Mouse (Mus musculus): Measurements from ENCODE around the gene Pld2. TPM values are rescaled to one million over a fixed set of nuclear protein-coding genes. Genes with fewer than 3 reads are reported as not detected.

Gene Pld2
- polyA plus RNA-seq, 1 experiment from 2014 or later: 1.6 TPM

GRCm38 (mm10) chr11:70577201-70577600 is 37.3 kb downstream of the Pld2 start:
- no peak for ATAC-seq
- Histone ChIP-seq H3K27ac (ENCODE audit: low read depth) (no peak overlapping the region), H3K27me3 (ENCODE audit: insufficient read depth, low read length) (no peaks in the 10 kb centered on the region), H3K4me2 (ENCODE audit: low read depth, low read length) (no peak overlapping the region), H3K4me3 (ENCODE audit: low read depth, low read length) (no peak overlapping the region), H3K9ac (replicated peaks) (no peak overlapping the region), H3K4me1 (ENCODE audit: insufficient read depth) (peaks cover 39% of the 10 kb centered on the region), H3K9me3 (ENCODE audit: low read length) (no peaks in the 10 kb centered on the region), H3K36me3 (replicated peaks; ENCODE audit: insufficient read depth, low read length) (no peaks in the 10 kb centered on the region)
- WGBS (ENCODE audit: insufficient replicate concordance): 59% methylated on average over 3 of the region's 3 CpGs
- DNase-seq: no peak
- TF ChIP-seq EP300 (IDR thresholded peaks at IDR 0.05; ENCODE audit: low read depth) (no peak), CTCF (IDR thresholded peaks at IDR 0.05; ENCODE audit: low read depth) (no peak)

GRCm38 (mm10) chr11:70578962-70579361 is 39.1 kb downstream of the Pld2 start:
- no peak overlapping the region for H3K4me2 ChIP-seq (ENCODE audit: low read depth, low read length)
- TF ChIP-seq CTCF (IDR thresholded peaks at IDR 0.05; ENCODE audit: low read depth): no peak
- H3K9ac ChIP-seq (replicated peaks): no peak overlapping the region
- peaks cover 45% of the 10 kb centered on the region for H3K4me1 ChIP-seq (ENCODE audit: insufficient read depth)
- WGBS (ENCODE audit: insufficient replicate concordance): 79% methylated on average over 6 of the region's 6 CpGs
- H3K36me3 ChIP-seq (replicated peaks; ENCODE audit: insufficient read depth, low read length): no peaks in the 10 kb centered on the region
- no peaks in the 10 kb centered on the region for H3K27me3 ChIP-seq (ENCODE audit: insufficient read depth, low read length)
- no peak overlapping the region for H3K27ac ChIP-seq (ENCODE audit: low read depth)
- H3K4me3 ChIP-seq (ENCODE audit: low read depth, low read length): no peak overlapping the region
- no peaks in the 10 kb centered on the region for H3K9me3 ChIP-seq (ENCODE audit: low read length)
- no peak for ATAC-seq
- no peak for DNase-seq

- Histone ChIP-seq H3K27me3 (ENCODE audit: insufficient read depth, low read length) (no peaks in the 10 kb centered on the region), H3K36me3 (replicated peaks; ENCODE audit: insufficient read depth, low read length) (no peaks in the 10 kb centered on the region), H3K9me3 (ENCODE audit: low read length) (no peaks in the 10 kb centered on the region), H3K4me3 (ENCODE audit: low read depth, low read length) (no peak overlapping the region), H3K4me2 (ENCODE audit: low read depth, low read length) (no peak overlapping the region), H3K4me1 (ENCODE audit: insufficient read depth) (peaks cover 45% of the 10 kb centered on the region), H3K27ac (ENCODE audit: low read depth) (peak overlapping the region; percentile 17), H3K9ac (replicated peaks) (0 out of 2 replicates have a peak overlapping the region, but pooled peaks have one; percentile 5)
- TF ChIP-seq EP300 (IDR thresholded peaks at IDR 0.05; ENCODE audit: low read depth) (no peak), CTCF (IDR thresholded peaks at IDR 0.05; ENCODE audit: low read depth) (no peak)
- DNase-seq (no peak), ATAC-seq (no peak)
- WGBS (ENCODE audit: insufficient replicate concordance): 60% methylated on average over 9 of the region's 9 CpGs
Measured at GRCm38 (mm10) chr11:70579710-70580357, 40.0 kb downstream of the Pld2 start.

- Histone ChIP-seq H3K9ac (replicated peaks) (0 out of 2 replicates have a peak overlapping the region, but pooled peaks have one; percentile 5), H3K4me2 (ENCODE audit: low read depth, low read length) (no peak overlapping the region), H3K36me3 (replicated peaks; ENCODE audit: insufficient read depth, low read length) (no peaks in the 10 kb centered on the region), H3K27ac (ENCODE audit: low read depth) (peak overlapping the region; percentile 17), H3K4me3 (ENCODE audit: low read depth, low read length) (no peak overlapping the region), H3K4me1 (ENCODE audit: insufficient read depth) (peaks cover 47% of the 10 kb centered on the region), H3K27me3 (ENCODE audit: insufficient read depth, low read length) (no peaks in the 10 kb centered on the region), H3K9me3 (ENCODE audit: low read length) (no peaks in the 10 kb centered on the region)
- DNase-seq: no peak
- 35% methylated on average over 5 of the region's 5 CpGs for WGBS (ENCODE audit: insufficient replicate concordance)
- peak; percentile 62; the same call in 1 of the 2 replicates for ATAC-seq
- no peak for TF ChIP-seq CTCF (IDR thresholded peaks at IDR 0.05; ENCODE audit: low read depth)
Measured at GRCm38 (mm10) chr11:70580358-70580720, 40.5 kb downstream of the Pld2 start.

GRCm38 (mm10) chr11:70580921-70581320 is 41.1 kb downstream of the Pld2 start:
- H3K9me3 ChIP-seq (ENCODE audit: low read length): no peaks in the 10 kb centered on the region
- H3K9ac ChIP-seq (replicated peaks): no peak overlapping the region
- H3K27me3 ChIP-seq (ENCODE audit: insufficient read depth, low read length): no peaks in the 10 kb centered on the region
- H3K27ac ChIP-seq (ENCODE audit: low read depth): 0 out of 2 replicates have a peak overlapping the region, but pooled peaks have one; percentile 17
- TF ChIP-seq EP300 (IDR thresholded peaks at IDR 0.05; ENCODE audit: low read depth) (no peak), CTCF (IDR thresholded peaks at IDR 0.05; ENCODE audit: low read depth) (no peak)
- DNase-seq (no peak), ATAC-seq (no peak)
- H3K4me1 ChIP-seq (ENCODE audit: insufficient read depth): peaks cover 50% of the 10 kb centered on the region
- 57% methylated on average over 3 of the region's 3 CpGs for WGBS (ENCODE audit: insufficient replicate concordance)
- no peak overlapping the region for H3K4me3 ChIP-seq (ENCODE audit: low read depth, low read length)
- H3K36me3 ChIP-seq (replicated peaks; ENCODE audit: insufficient read depth, low read length): no peaks in the 10 kb centered on the region
- H3K4me2 ChIP-seq (ENCODE audit: low read depth, low read length): no peak overlapping the region

GRCm38 (mm10) chr11:70582196-70582595 is 42.3 kb downstream of the Pld2 start:
- no peaks in the 10 kb centered on the region for H3K27me3 ChIP-seq (ENCODE audit: insufficient read depth, low read length)
- peaks cover 52% of the 10 kb centered on the region for H3K4me1 ChIP-seq (ENCODE audit: insufficient read depth)
- DNase-seq (no peak), ATAC-seq (no peak)
- no peak overlapping the region for H3K27ac ChIP-seq (ENCODE audit: low read depth)
- no peak overlapping the region for H3K4me3 ChIP-seq (ENCODE audit: low read depth, low read length)
- 66% methylated on average over 3 of the region's 3 CpGs for WGBS (ENCODE audit: insufficient replicate concordance)
- no peaks in the 10 kb centered on the region for H3K9me3 ChIP-seq (ENCODE audit: low read length)
- no peaks in the 10 kb centered on the region for H3K36me3 ChIP-seq (replicated peaks; ENCODE audit: insufficient read depth, low read length)
- TF ChIP-seq EP300 (IDR thresholded peaks at IDR 0.05; ENCODE audit: low read depth) (no peak), CTCF (IDR thresholded peaks at IDR 0.05; ENCODE audit: low read depth) (no peak)
- no peak overlapping the region for H3K4me2 ChIP-seq (ENCODE audit: low read depth, low read length)
- H3K9ac ChIP-seq (replicated peaks): no peak overlapping the region
